Mouse (Mus musculus) embryonic fibroblast, embryonic 13.5 days (primary cell): ENCODE data around the gene Chst15. TPM values are rescaled to one million over a fixed set of nuclear protein-coding genes. Genes with fewer than 3 reads are reported as not detected.

Experiments
- H3K27ac ChIP-seq: 2 replicates; pipeline ENCODE4 v1.5.1; 2012; ENCODE audit warnings: low read length, control low read depth, inconsistent platforms; ENCODE audit not compliant: insufficient read depth
- H3K4me1 ChIP-seq: 2 replicates; pipeline ENCODE4 v1.6.1; 2011; ENCODE audit warnings: low read length; ENCODE audit not compliant: control insufficient read depth, insufficient read depth
- H3K4me3 ChIP-seq: 2 replicates; pipeline ENCODE4 v1.5.1; 2011; ENCODE audit warnings: mild to moderate bottlenecking, control low read depth, low read length; ENCODE audit not compliant: insufficient read depth
- CTCF ChIP-seq: IDR thresholded peaks from 2 replicates; pipeline ENCODE4 v1.5.1; 2011; ENCODE audit warnings: mild to moderate bottlenecking, control low read depth, low read length, moderate library complexity, borderline replicate concordance; ENCODE audit not compliant: insufficient read depth
- POLR2A ChIP-seq: IDR thresholded peaks from 2 replicates; pipeline ENCODE4 v1.6.1; 2011; ENCODE audit warnings: low read depth, mild to moderate bottlenecking, control low read depth, low read length, moderate library complexity
- polyA plus RNA-seq: library from polyadenylated mRNA; stranded (reverse); fragments of >200 nt; gene quantifications from 2 replicates; pipeline ENCODE4 v1.2.4, GENCODE M21; 2011; ENCODE audit warnings: low read depth; ENCODE audit not compliant: missing spikeins, insufficient read length

Gene Chst15
- polyA plus RNA-seq, 1 experiment: 10.9 TPM

GRCm38 (mm10) chr7:132253513-132253912 lies 63.5 kb downstream of the Chst15 start:
- TF ChIP-seq POLR2A: no peak
- H3K27ac ChIP-seq: no peak overlapping the region
- no peak overlapping the region for H3K4me3 ChIP-seq
- H3K4me1 ChIP-seq: no peaks in the 10 kb centered on the region

GRCm38 (mm10) chr7:132253078-132253477 lies 64.0 kb downstream of the Chst15 start:
- no peak overlapping the region for H3K4me3 ChIP-seq
- H3K27ac ChIP-seq: no peak overlapping the region
- no peaks in the 10 kb centered on the region for H3K4me1 ChIP-seq
- TF ChIP-seq POLR2A (no peak), CTCF (no peak)

- no peak overlapping the region for H3K4me3 ChIP-seq
Observed at GRCm38 (mm10) chr7:132249563-132250119, 67.4 kb downstream of the Chst15 start.

GRCm38 (mm10) chr7:132247567-132247966 lies 69.5 kb downstream of the Chst15 start:
- Histone ChIP-seq H3K4me3 (no peak overlapping the region), H3K27ac (no peak overlapping the region)
- TF ChIP-seq POLR2A (no peak), CTCF (no peak)

More at GRCm38 (mm10) chr7:132249563-132250119, 67.4 kb downstream of the Chst15 start:
- Histone ChIP-seq H3K27ac (no peak overlapping the region), H3K4me1 (no peaks in the 10 kb centered on the region)
- no peak for TF ChIP-seq POLR2A
- TF ChIP-seq CTCF: no peak

GRCm38 (mm10) chr7:132247091-132247490 lies 69.9 kb downstream of the Chst15 start:
- H3K4me3 ChIP-seq: no peak overlapping the region
- H3K4me1 ChIP-seq: no peaks in the 10 kb centered on the region
- TF ChIP-seq POLR2A: no peak
- no peak overlapping the region for H3K27ac ChIP-seq

More at GRCm38 (mm10) chr7:132247567-132247966, 69.5 kb downstream of the Chst15 start:
- no peaks in the 10 kb centered on the region for H3K4me1 ChIP-seq

GRCm38 (mm10) chr7:132245730-132246129 lies 71.3 kb downstream of the Chst15 start:
- Histone ChIP-seq H3K4me3 (no peak overlapping the region), H3K4me1 (no peaks in the 10 kb centered on the region), H3K27ac (no peak overlapping the region)
- no peak for TF ChIP-seq POLR2A

GRCm38 (mm10) chr7:132244637-132245036 lies 72.4 kb downstream of the Chst15 start:
- Histone ChIP-seq H3K4me1 (no peaks in the 10 kb centered on the region), H3K27ac (no peak overlapping the region), H3K4me3 (no peak overlapping the region)
- TF ChIP-seq CTCF (no peak), POLR2A (no peak)

GRCm38 (mm10) chr7:132243225-132243624 lies 73.8 kb downstream of the Chst15 start:
- TF ChIP-seq CTCF (no peak), POLR2A (no peak)
- H3K4me1 ChIP-seq: no peaks in the 10 kb centered on the region
- no peak overlapping the region for H3K27ac ChIP-seq
- H3K4me3 ChIP-seq: no peak overlapping the region

- TF ChIP-seq CTCF (no peak), POLR2A (no peak)
- Histone ChIP-seq H3K27ac (no peak overlapping the region), H3K4me1 (no peaks in the 10 kb centered on the region), H3K4me3 (no peak overlapping the region)
Observed at GRCm38 (mm10) chr7:132242617-132243141, 74.3 kb downstream of the Chst15 start.

- Histone ChIP-seq H3K4me3 (no peak overlapping the region), H3K27ac (no peak overlapping the region), H3K4me1 (no peaks in the 10 kb centered on the region)
- TF ChIP-seq POLR2A: no peak
Observed at GRCm38 (mm10) chr7:132238921-132239320, 78.1 kb downstream of the Chst15 start.

GRCm38 (mm10) chr7:132237191-132237590 lies 79.8 kb downstream of the Chst15 start:
- H3K4me1 ChIP-seq: no peaks in the 10 kb centered on the region
- H3K4me3 ChIP-seq: no peak overlapping the region
- TF ChIP-seq POLR2A (no peak), CTCF (no peak)
- H3K27ac ChIP-seq: no peak overlapping the region
